In genomic region chr5:145102706-145103105, GRCm38 (mm10) we compare ENCODE assay signal across 28 mouse cellular contexts. TPM values are rescaled to one million over a fixed set of nuclear protein-coding genes. Genes with fewer than 3 reads are reported as not detected.
DNase-seq lines count a peak whose midpoint lies in the region; ATAC-seq lines count a peak whose summit lies in the region.
"Had no signal": no experiment of that assay in that cellular context is flagged by ENCODE, and none has a peak within 500 bp of the region (broad histone marks: within the 10 kb centered on the region; RNA-seq: fewer than 3 reads in every experiment).

No protein-coding gene starts in this region.

- peak; percentile 43 for DNase-seq in adipocyte (ENCODE audit: low spot score)
- no peak for DNase-seq in adrenal gland, adult (ENCODE audit: inconsistent age in 2 of 2, low spot score in 1 of 2)
- no peak for DNase-seq in natural killer cell, adult 2 months (ENCODE audit: low spot score in 2 of 2)
- no peak for DNase-seq in lung, adult 18-20 months
- DNase-seq: cerebellum, adult 8-10 months; gastrocnemius, postnatal 36 days; kidney, adult 8-10 months; kidney, postnatal 14 days; lung, postnatal 14 days; right cerebral cortex, postnatal 4 days; thymus, adult 2 months had no signal

- H3K9me3 ChIP-seq in megakaryocyte, embryonic 14.5 days = no peaks in the 10 kb centered on the region
- H3K9me3 ChIP-seq: embryonic facial prominence, embryonic 10.5 days; forebrain, embryonic 12.5 days; heart, embryonic 10.5 days; hindbrain, embryonic 10.5 days; limb, embryonic 10.5 days; liver, embryonic 15.5 days; midbrain, embryonic 10.5 days; neural tube, embryonic 12.5 days had no signal

- H3K4me1 ChIP-seq in megakaryocyte, embryonic 14.5 days = peaks cover 65% of the 10 kb centered on the region
- H3K4me1 ChIP-seq: embryonic facial prominence, embryonic 10.5 days; forebrain, embryonic 12.5 days; heart, embryonic 10.5 days; hindbrain, embryonic 10.5 days; limb, embryonic 10.5 days; liver, embryonic 15.5 days; midbrain, embryonic 10.5 days; neural tube, embryonic 12.5 days had no signal

- ATAC-seq in megakaryocyte, adult 5-6 weeks (ENCODE audit: poor library complexity, severe bottlenecking) = no peak
- 0 out of 2 replicates have a peak, but pooled peaks have one; percentile 29 for ATAC-seq in megakaryocyte progenitor cell, adult 5-6 weeks (replicated peaks; ENCODE audit: poor library complexity)
- ATAC-seq: hindbrain, postnatal 0 days had no signal

- peak overlapping the region; percentile 33 for H3K4me3 ChIP-seq in megakaryocyte, embryonic 14.5 days (replicated peaks)
- H3K4me3 ChIP-seq: embryonic facial prominence, embryonic 10.5 days; forebrain, embryonic 12.5 days; heart, embryonic 10.5 days; hindbrain, embryonic 10.5 days; limb, embryonic 10.5 days; liver, embryonic 15.5 days; midbrain, embryonic 10.5 days; neural tube, embryonic 12.5 days had no signal

- H3K27me3 ChIP-seq in megakaryocyte, embryonic 14.5 days (replicated peaks) = no peaks in the 10 kb centered on the region
- H3K27me3 ChIP-seq: forebrain, embryonic 12.5 days; liver, embryonic 15.5 days; neural tube, embryonic 12.5 days had no signal

- peaks cover 91% of the 10 kb centered on the region for H3K36me3 ChIP-seq in megakaryocyte, embryonic 14.5 days (replicated peaks; ENCODE audit: low read length)

RNA-seq across cellular contexts. Expression of gene Arpc1b, which starts 11.3 kb away (rescaled TPM):
- polyA plus RNA-seq in megakaryocyte, embryonic 14.5 days (2012; ENCODE audit: insufficient read depth, low replicate concordance) = 1,949 and 2,538 TPM in 2 replicates
- total RNA-seq in megakaryocyte, adult 5-6 weeks (2015) = 361 and 425 TPM in 2 replicates
- total RNA-seq in megakaryocyte, adult 5-6 weeks (2017) = 297 and 318 TPM in 2 replicates
- 252 and 253 TPM in 2 replicates for total RNA-seq in megakaryocyte progenitor cell, adult 5-6 weeks (2015)
- 169 and 205 TPM in 2 replicates for total RNA-seq in megakaryocyte progenitor cell, adult 5-6 weeks (2017)

RNA-seq across cellular contexts. Expression of gene Kpna7, which starts 18.9 kb away (rescaled TPM):
- not detected in 2 replicates for polyA plus RNA-seq in megakaryocyte, embryonic 14.5 days (2012; ENCODE audit: insufficient read depth, low replicate concordance)
- not detected in 2 replicates for total RNA-seq in megakaryocyte, adult 5-6 weeks (2015)
- total RNA-seq in megakaryocyte, adult 5-6 weeks (2017) = not detected in 2 replicates
- total RNA-seq in megakaryocyte progenitor cell, adult 5-6 weeks (2015) = not detected in 2 replicates
- not detected in 2 replicates for total RNA-seq in megakaryocyte progenitor cell, adult 5-6 weeks (2017)
- total RNA-seq: adrenal gland, adult 18-20 months; adrenal gland, postnatal 4 days; gastrocnemius, postnatal 36 days; hindbrain, postnatal 0 days; layer of hippocampus, adult 8-10 months; left cerebral cortex, adult 8-10 months had no signal
- polyA plus RNA-seq: forebrain, embryonic 12.5 days; heart, embryonic 10.5 days; heart, postnatal 0 days; hindbrain, embryonic 10.5 days; limb, embryonic 10.5 days; midbrain, embryonic 10.5 days; neural tube, embryonic 12.5 days had no signal

RNA-seq across cellular contexts. Expression of gene Arpc1a, which starts 19.1 kb away (rescaled TPM):
- polyA plus RNA-seq in megakaryocyte, embryonic 14.5 days (2012; ENCODE audit: insufficient read depth, low replicate concordance) = 25.4 and 41.5 TPM in 2 replicates
- total RNA-seq in megakaryocyte, adult 5-6 weeks (2015) = 98.2 and 102 TPM in 2 replicates
- 65.2 and 77.0 TPM in 2 replicates for total RNA-seq in megakaryocyte, adult 5-6 weeks (2017)
- total RNA-seq in megakaryocyte progenitor cell, adult 5-6 weeks (2015) = 72.3 and 79.9 TPM in 2 replicates
- total RNA-seq in megakaryocyte progenitor cell, adult 5-6 weeks (2017) = 47.7 and 51.2 TPM in 2 replicates

RNA-seq across cellular contexts. Expression of gene Pdap1, which starts 37.3 kb away (rescaled TPM):
- polyA plus RNA-seq in megakaryocyte, embryonic 14.5 days (2012; ENCODE audit: insufficient read depth, low replicate concordance) = 63.5 and 118 TPM in 2 replicates
- 24.8 and 26.1 TPM in 2 replicates for total RNA-seq in megakaryocyte, adult 5-6 weeks (2015)
- total RNA-seq in megakaryocyte, adult 5-6 weeks (2017) = 140 and 144 TPM in 2 replicates
- 61.3 and 66.9 TPM in 2 replicates for total RNA-seq in megakaryocyte progenitor cell, adult 5-6 weeks (2015)
- total RNA-seq in megakaryocyte progenitor cell, adult 5-6 weeks (2017) = 152 and 264 TPM in 2 replicates

RNA-seq across cellular contexts. Expression of gene Bud31, which starts 37.5 kb away (rescaled TPM):
- polyA plus RNA-seq in megakaryocyte, embryonic 14.5 days (2012; ENCODE audit: insufficient read depth, low replicate concordance) = 7.0 and 13.8 TPM in 2 replicates
- 179 and 181 TPM in 2 replicates for total RNA-seq in megakaryocyte, adult 5-6 weeks (2015)
- 217 and 234 TPM in 2 replicates for total RNA-seq in megakaryocyte, adult 5-6 weeks (2017)
- 164 and 217 TPM in 2 replicates for total RNA-seq in megakaryocyte progenitor cell, adult 5-6 weeks (2015)
- total RNA-seq in megakaryocyte progenitor cell, adult 5-6 weeks (2017) = 218 and 231 TPM in 2 replicates
